Mouse (Mus musculus): ENCODE data around the gene Smco2. TPM values are rescaled to one million over a fixed set of nuclear protein-coding genes. Genes with fewer than 3 reads are reported as not detected.
"Not testable (repeated sequence)": the region's sequence is repeated elsewhere in the genome, so short reads cannot be mapped to it uniquely, and the experiment has no call there.

Smco2 gene
- polyA plus RNA-seq, 1 experiment: not detected

DNA sequence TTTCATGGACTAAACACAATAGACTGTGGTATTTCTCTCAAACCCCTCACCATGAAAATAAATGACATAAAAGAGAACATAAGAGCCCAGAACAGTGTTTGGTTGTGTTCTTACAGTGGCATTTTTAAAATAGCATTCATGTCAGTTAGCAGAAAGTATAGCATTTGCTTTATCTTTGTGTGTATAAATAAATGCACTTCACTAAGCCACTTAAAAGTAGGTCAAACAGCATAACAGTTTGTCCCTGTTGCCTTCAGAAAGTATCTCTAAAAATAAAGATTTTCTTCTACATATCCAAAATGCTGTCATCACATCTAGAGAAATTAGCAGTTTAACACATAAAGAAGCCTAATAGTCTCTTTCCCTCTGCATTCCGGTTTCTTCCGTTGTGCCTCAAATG, 7.5 kb downstream of the Smco2 start:
- DNase-seq (ENCODE audit: low spot score): no peak

DNA sequence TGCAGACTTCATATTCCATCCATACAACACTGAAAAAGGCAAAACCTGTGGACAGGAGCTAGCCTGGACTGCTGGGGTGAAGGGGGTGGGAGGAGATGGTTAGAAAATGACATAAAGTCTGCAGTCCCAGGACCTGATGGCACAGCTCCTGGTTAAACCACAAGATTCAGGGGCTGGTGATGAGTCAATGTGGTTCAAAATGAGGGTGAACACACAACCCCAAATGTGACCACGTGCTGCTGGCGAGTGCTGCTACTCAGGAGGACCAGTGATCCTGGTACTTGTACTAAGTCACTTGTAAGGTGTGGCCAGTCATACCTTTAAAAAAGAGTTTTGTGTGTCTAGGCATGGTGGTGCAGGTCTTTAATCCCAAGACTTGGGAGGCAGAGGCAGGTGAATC, 13.2 kb downstream of the Smco2 start:
- no peak for DNase-seq (ENCODE audit: low spot score)

DNA sequence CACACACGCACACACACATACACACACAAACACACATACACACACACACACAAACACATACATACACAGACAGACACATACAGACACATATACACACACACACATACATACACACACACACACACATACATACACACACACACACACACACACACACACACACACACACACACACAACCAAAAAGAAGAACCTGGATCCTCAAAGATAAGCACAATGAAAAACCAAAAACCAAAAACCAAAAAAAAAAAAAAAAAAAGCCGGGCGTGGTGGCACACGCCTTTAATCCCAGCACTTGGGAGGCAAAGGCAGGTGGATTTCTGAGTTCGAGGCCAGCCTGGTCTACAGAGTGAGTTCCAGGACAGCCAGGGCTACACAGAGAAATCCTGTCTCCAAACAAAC, 14.5 kb downstream of the Smco2 start:
- not testable (repeated sequence) for DNase-seq (ENCODE audit: low spot score)

DNA sequence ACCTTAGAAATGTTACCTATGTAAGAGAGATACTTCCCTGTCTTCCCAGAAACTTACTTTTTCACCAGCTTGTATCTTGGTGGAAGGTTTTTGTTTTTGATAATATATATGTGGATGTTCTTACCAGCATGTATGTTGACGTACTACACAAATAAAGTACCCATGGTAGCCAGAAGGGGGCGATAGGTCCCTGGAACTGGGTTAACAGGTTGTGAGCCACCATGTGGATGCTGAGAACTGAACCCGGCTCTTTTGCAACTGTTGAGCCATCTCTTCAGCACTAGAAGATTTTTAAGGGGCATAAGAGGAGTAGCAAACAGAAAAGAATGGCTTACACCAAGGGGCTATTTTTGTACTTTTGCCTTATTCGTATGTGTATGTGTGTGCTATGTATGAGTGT, 15.8 kb downstream of the Smco2 start:
- DNase-seq (ENCODE audit: low spot score): no peak

DNA sequence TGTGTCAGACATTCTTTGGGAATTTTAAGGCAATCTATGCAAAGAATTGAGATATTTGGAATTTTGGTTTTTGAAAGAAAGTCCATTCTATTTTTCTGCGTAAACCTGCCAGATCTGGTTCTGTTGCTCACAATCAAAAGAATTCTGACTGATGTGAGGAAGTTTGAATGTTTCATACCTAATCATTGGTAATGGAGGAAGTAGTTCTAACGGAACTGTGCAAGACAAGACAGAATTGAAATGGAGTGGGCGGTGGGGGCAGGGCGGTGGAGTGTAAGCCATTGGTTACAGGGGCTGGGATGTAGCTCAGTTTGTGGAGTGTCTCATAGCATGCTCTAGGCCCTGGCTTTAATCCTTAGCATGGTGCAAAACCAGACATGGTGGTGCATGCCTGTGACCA, 22.1 kb downstream of the Smco2 start:
- no peak for DNase-seq (ENCODE audit: low spot score)

DNA sequence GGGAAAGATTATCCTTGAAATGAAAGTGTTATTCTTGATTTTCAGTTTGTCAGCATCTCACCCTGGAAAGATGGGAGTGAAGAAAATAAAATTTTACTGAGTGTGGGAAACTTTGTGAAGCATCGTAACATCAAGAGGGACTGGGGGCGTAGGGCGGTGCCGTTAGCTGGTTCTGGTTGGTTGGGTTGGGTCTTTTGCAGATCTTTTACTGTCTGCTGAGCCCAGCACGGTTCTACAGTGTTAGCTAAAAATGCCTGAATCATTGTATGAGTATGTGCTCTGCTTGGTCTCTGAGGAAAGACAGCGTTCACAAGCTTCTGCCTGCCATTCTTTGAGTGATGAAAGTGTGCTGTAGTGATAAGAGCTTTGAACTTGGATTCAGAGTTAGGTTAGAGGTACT, 24.5 kb downstream of the Smco2 start:
- no peak for DNase-seq (ENCODE audit: low spot score)

DNA sequence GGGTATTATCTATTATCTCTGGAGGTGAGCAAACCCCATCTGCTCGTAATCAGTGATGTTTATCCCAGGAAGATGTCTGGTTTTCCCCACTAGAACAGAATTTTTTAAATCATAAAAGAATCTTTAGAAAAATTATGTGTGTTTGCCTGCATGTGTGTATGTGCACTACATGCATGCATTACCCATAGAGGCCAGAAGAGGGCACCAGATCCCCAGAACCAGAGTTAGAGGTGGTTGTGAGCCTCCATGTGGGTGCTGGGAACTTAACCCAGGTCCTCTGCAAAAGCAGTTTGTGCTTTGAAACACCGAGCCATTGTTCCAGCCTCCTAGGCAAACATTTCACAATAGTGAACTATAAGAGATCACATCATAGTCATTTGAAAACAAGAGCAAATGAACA, 26.9 kb downstream of the Smco2 start:
- no peak for DNase-seq (ENCODE audit: low spot score)

DNA sequence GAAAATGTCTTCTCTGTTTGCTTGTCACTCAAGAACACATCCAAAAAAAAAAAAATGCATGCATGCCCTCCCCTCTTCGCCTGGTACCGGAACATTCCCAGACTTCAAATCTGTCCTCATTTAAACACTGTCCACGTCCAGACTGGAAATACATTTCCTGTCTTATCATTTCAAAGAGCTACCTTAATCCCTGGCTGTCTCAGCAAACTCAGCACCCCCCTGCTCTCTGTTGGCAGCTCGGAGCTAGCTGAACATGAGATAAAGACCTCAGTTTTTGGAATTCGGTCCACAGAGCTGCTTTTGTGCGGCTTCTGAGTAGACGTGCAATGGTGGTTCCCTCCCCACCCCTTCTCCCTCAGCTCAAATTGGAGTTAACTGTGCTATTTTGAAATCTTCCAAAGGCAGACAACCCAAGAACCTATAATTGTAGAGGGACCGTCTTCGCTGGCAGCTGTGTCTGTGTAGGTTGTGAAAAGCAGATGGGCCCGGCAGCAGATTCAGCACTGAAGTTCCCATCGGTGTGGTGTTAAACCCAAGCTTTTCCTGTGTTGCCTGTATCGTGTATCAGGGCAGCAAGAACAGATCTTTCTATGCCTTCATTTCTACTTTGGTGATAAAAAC, 27.6 kb downstream of the Smco2 start:
- no peak for DNase-seq (ENCODE audit: low spot score)

DNA sequence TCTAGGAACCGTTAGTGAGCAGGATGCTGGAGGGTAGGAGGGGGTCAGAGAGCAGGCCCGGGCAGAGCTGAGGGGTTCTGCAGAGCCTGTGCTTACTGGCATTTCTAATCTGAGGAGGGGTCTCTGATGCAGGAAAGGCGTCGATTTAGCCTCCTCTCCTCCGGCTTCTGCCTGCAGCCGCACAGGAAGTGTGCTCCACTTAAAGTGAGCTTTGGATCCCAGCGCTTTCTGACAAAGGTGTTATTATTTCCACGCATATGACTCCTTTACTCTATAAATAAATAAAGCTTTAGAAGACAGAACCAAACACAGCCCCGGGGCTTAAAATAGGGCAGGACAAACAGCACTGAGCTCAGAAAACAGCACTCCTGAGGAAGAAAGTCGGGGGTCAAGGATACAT, 29.0 kb downstream of the Smco2 start:
- DNase-seq (ENCODE audit: low spot score): no peak

DNA sequence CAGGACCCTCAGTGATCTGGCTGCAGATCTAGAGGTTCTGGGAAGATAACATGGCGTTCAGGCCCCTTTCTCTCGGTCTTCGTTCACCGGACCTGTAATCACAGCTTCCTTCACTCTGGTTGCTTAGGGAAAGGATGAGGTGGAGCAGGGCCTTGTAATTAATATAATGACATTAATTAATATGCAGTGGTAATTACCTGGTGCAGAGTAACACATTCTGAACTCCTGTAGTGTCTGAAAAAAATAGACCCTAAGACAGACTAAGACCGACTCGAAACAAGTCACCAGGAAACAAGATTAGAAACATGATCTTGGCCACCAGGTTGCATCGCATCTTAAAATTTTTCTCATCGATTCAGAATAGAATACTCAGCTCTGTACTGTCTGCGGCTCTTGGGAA, 30.0 kb downstream of the Smco2 start:
- no peak for DNase-seq (ENCODE audit: low spot score)

DNA sequence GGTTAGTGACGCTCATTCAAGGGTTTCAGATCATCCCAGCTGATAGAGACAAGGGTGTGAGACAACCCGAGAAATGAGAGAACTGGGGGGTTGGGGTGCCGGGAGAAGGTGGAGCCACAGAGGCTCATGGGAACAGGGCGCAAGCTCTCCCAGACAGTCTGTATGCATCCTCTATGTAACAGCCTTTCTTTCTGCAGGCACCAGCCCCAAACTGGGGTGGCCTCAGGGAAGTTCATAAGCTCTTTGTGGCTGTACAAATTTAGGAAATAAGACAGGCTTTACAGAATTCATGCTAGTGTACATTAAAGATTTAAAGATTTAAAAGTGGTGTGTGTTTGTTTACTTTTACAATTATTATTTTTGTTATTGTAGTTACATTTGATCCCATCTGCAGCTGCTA, 30.4 kb downstream of the Smco2 start:
- no peak for DNase-seq (ENCODE audit: low spot score)

DNA sequence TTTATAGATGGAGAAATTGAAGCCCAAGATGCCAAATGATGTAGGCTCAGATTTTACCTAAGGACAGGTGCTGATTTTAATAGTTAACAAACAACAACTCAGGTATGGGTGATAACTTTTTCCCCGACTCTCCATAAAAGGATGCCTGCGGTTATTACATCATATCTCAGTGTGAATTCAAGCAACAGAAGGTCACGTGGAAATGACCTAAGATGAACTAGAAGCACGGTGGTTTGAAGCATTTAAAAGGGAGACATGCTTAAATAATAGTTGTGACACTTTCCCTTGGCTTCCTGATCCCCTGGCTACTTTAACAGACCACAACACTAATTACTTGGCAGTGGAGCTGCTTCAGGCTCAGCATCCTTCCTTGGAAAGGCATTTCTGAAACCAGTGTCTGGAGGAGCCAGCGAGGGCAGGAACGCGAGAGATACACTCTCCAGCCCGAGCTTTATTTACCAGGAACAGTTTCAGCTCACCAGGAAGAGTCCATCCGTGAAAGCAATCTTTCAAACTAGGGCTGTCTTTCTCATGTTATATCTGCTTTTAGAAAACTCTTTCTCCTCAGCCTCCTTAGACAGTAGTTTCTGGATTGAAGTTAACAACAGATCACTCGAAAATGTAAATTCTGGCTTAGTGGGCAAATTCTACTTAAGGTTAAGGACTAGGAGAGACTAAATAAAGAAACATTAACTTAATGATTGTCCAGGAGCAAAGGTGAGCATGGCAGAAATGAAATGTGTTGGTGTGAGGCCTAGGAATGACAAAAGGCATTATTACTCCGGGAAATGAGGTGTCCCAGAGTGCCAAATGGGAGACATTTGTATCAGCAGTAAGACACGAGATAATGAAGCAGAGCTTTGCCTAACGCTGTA, 32.2 kb downstream of the Smco2 start:
- no peak for DNase-seq (ENCODE audit: low spot score)

DNA sequence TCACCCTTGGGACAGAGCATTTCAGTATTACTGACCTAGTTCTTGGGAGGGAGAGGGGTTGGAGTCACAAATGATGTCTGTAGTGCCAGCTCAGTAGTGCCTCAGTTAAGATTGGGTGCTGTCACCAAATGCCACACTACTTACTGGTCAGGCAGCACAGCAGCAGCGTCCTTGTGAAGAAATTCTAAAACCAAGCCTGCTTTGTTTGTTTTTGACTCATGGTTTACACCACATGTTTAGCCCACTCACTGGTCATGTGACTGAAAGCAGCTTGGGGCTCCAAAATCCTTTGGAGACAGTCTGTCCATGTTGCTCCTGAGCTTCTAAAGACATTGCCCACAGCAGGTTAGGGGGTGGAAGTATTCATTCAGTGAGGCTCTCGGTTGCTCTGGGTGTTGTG, 33.5 kb downstream of the Smco2 start:
- DNase-seq (ENCODE audit: low spot score): no peak

DNA sequence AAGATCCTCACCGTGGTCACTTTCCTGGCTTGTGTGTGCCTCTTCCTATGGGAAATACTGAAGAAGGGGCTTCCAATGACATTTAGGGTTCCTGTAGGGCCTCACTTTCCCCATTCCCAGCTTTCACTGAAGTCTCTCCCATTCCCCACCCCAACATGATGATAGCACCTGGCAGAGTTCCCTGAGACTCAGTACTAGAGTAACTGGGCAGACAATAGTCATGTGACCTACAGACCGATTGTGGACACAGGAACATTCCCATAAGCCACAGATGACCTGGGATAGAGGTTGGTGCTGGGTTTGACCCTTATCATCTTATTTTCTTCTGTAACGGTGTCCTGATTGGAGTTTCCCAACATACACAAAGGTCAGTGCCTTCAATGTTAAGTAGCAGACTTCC, 34.3 kb downstream of the Smco2 start:
- DNase-seq (ENCODE audit: low spot score): no peak

DNA sequence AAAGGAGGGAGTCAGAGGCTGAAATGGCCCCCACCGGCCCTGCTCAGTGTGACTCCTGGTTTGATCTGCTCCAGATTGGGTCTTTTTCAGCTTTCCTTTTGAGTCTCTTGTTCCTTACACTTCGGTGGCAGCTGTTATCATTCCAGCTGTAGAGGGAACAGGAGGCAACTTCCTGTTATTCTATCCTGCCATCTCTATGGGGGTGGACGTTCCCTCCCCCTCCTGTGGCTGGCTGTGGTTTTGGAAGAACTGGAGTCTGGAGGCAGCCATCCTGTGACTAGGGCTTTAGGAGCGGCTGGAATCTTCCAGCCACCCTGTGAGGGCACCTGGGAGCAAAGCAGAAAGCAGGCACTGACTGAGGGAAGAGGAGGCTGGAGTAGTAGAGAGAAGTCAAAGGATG, 34.9 kb downstream of the Smco2 start:
- DNase-seq (ENCODE audit: low spot score): no peak

DNA sequence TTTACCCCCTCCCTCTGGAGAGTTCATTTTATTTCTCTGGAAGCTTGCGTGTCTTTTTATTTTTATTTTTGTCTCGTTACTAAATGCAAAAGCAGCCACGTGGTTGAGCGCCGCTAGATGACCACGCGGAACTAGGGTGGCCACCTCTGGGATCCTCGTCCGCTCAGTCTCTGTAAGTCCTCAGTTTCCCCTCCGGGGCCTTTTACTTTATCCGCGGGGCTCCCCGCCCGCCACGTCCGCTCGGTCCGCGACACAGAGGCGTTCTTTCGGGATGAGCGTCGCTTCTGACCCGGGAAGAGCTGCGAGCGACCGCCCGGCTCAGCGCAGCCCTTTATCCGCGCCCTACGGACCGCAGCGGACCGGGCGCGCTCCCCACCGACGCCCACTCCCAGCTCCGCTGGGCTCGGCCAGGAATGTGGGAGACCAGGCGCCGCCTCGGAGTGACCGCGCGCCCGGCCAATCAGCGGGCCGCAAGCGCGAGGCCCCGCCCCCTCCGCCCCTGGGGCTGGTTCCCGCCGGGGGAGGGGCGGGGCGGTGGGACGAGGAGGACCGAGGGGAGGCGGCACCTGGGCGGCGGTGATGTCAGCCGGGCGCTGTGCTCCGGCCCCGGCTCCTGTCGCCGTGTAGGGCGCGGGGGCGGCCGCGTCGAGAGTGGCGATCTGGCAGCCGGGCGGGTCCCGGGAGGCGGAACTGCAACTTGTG, 38.2 kb downstream of the Smco2 start, which contains the start of gene Ppfibp1:
TSS of gene Ppfibp1 (plus strand) at position 530 of the 702 bp plus-strand sequence.
- DNase-seq (ENCODE audit: low spot score): peak; percentile 98

DNA sequence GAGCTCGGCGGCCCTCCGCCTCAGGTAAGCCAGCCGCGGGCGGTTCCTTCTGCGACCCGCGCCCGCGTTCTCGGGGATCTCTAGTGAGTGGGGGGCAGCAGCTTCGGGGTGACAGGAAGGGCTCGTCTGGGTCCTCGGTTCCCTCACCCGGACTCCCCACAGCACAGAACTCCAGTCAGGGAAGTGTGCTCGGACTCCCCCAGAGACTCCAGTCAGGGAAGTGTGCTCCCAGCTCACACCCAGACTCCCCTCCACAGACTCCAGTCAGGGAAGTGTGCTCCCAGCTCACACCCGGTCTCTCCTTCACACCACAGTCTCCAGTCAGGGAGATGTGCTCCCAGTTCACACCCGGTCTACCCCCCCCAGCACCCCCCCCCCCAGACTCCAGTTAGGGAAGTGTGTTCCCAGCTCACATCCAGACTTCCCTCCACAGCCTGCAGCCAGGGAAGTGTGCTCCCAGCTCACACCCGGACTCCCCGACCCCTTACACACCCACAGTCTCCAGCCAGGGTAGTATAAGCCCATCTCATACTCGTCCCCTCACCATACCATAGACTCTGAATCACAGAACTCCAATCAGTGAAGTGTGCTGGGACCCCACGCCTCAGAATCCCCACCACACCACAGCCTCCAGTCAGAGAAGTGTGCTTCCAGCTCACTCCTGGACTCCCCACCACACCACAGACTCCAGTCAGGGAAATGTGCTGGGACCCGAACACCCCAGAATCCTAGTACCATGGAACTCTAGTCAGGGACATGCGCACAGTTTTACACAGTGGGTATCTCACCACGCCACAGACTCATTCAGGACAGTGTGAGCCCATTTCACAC, 39.0 kb downstream of the Smco2 start:
- no peak for DNase-seq (ENCODE audit: low spot score)

DNA sequence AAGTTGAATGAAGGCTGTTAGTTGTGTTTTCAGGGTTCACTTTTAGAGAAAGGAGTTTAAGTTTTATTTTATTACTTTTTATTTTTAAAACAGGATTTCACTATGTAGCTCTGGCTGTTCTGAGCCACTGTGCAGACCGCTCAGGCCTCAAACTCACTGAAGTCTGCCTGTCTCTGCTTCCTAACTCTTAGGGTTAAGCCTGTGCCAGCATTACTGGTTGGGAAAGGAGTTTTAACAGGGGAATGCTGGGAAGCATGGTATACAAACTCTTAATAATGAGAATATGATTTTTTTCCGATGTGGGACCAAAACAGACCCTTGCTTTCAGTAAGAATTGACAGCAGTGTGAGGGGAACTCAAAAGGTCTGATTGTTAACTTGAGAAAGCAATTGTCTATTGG, 40.3 kb downstream of the Smco2 start:
- DNase-seq (ENCODE audit: low spot score): no peak

DNA sequence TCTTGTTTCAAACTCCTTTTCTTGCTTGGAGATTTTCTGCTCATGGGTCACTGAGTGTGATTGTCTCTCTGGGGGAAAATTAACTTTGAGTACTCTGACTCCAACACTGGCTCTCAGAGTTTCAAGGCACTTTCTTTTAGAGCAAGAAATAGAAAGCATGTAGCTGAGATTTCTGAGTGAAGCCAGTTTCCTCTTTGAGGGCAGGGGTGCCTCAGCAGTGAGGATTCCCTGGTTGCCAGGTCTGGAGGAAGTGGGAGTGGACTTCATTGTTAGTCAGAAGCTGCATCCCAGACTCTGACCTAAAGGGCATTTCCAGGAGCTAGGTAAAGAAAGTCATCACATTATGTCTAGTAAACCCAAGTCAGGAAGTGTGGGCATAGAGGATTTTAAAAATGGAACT, 40.7 kb downstream of the Smco2 start:
- no peak for DNase-seq (ENCODE audit: low spot score)

DNA sequence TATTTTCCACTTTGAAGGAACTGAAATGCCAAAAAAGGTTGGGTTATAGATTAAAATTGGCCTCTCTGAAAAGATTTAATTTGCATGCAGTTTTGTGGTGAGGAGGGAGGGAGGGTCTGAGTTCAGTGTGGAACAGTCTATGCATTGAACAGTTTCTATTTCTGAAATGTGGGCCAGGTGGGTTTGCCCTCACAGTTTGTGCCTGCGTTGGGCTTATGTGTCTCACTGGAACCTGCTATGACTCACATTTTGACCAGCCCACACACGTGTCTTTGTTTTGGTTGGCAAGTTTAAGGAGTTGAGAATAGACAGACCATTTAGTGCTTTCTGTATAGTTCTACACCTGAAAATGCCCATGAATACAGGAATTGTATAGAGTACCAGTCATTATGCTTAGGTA, 44.0 kb downstream of the Smco2 start:
- no peak for DNase-seq (ENCODE audit: low spot score)

DNA sequence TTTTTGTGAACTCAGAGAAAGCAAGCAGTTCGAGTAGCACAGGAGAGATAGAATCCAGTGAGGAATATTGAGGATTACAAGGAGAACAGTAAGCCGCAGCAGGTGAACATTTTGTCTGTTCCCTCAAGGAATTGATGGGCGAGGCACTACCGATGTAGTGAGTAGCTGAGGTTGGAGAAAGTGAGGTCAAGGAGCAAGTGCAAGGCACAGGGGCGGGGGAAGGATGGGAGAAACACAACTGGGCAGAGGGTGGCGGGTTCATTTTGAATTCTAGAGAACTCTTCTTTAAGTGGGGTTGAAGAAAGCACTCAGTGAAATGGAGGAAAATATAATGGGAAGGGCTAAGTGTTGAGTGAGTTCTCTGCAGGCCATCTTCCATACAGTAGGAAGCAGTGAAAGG, 48.8 kb downstream of the Smco2 start:
- DNase-seq (ENCODE audit: low spot score): no peak

DNA sequence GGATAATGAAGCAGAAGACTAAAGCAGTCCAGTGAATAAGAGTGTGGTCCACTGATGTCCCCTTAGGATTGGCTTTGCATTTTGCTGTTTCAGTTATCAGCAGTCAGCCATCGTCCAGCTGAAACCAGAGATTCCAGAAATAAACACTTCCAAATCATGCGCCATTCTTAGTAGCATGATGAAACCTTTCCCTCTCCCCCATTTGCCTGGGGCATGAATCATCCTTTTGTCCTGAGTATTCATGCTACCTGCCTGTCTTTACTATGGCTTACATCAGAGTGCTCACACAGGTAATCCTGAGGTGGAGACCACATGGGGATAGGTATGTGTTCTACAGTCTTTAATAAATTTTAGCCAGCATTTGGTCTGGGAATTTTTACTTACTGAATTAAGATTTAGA, 49.7 kb downstream of the Smco2 start:
- DNase-seq (ENCODE audit: low spot score): no peak

All from urinary bladder, adult 2 months (tissue).